18 mouse cellular contexts compared by ENCODE assay signal in genomic region chr10:29281736-29282135, GRCm38 (mm10). TPM values are rescaled to one million over a fixed set of nuclear protein-coding genes. Genes with fewer than 3 reads are reported as not detected.
A peak's percentile ranks its signal among the peaks of the same experiment; 100 is the strongest.
DNase-seq lines count a peak whose midpoint lies in the region; ATAC-seq and TF ChIP-seq lines count a peak whose summit lies in the region.
"Had no signal": no experiment of that assay in that cellular context is flagged by ENCODE, and none has a peak within 500 bp of the region (broad histone marks: within the 10 kb centered on the region; RNA-seq: fewer than 3 reads in every experiment).

No protein-coding gene starts in this region.

- TF ChIP-seq CTCF in kidney, postnatal 0 days (IDR thresholded peaks at IDR 0.05; ENCODE audit: low read depth), result no peak
- TF ChIP-seq CTCF in lung, embryonic 14.5 days (IDR thresholded peaks at IDR 0.05; ENCODE audit: low read depth), result no peak
- no peak for TF ChIP-seq CTCF in heart, adult 2 months (IDR thresholded peaks at IDR 0.05)

- 55% methylated on average over 1 of the region's 1 CpGs for WGBS in kidney, postnatal 0 days
- WGBS in lung, embryonic 14.5 days, result 62% methylated on average over 1 of the region's 1 CpGs
- WGBS in heart, adult 2 months, result 55% methylated on average over 1 of the region's 1 CpGs

- H3K4me3 ChIP-seq in kidney, postnatal 0 days (replicated peaks; ENCODE audit: low read depth, low read length), result no peak overlapping the region
- H3K4me3 ChIP-seq in lung, embryonic 14.5 days (ENCODE audit: low read depth, low read length), result no peak overlapping the region
- no peak overlapping the region for H3K4me3 ChIP-seq in heart, adult 2 months
- H3K4me3 ChIP-seq: forebrain, embryonic 12.5 days; gastrocnemius, adult 2 months; heart, embryonic 13.5 days; hindbrain, embryonic 15.5 days had no signal

- no peaks in the 10 kb centered on the region for H3K4me1 ChIP-seq in kidney, postnatal 0 days (replicated peaks; ENCODE audit: insufficient read depth, low read length)
- H3K4me1 ChIP-seq in lung, embryonic 14.5 days (ENCODE audit: insufficient read depth), result no peaks in the 10 kb centered on the region
- H3K4me1 ChIP-seq in heart, adult 2 months (ENCODE audit: control insufficient read depth, insufficient read depth, low read length), result no peaks in the 10 kb centered on the region
- H3K4me1 ChIP-seq: forebrain, embryonic 12.5 days; heart, embryonic 13.5 days; hindbrain, embryonic 15.5 days had no signal

- H3K9me3 ChIP-seq in kidney, postnatal 0 days (replicated peaks; ENCODE audit: low read length), result no peaks in the 10 kb centered on the region
- no peaks in the 10 kb centered on the region for H3K9me3 ChIP-seq in lung, embryonic 14.5 days (ENCODE audit: low read depth, low read length)
- H3K9me3 ChIP-seq: forebrain, embryonic 12.5 days; heart, embryonic 13.5 days; hindbrain, embryonic 15.5 days had no signal

- no peak for ATAC-seq in kidney, postnatal 0 days (replicated peaks; ENCODE audit: low FRiP score, low read depth)
- no peak for ATAC-seq in lung, embryonic 14.5 days (ENCODE audit: insufficient read depth)

- no peaks in the 10 kb centered on the region for H3K36me3 ChIP-seq in kidney, postnatal 0 days (ENCODE audit: insufficient read depth, low read length)
- no peaks in the 10 kb centered on the region for H3K36me3 ChIP-seq in lung, embryonic 14.5 days (ENCODE audit: insufficient read depth)
- no peaks in the 10 kb centered on the region for H3K36me3 ChIP-seq in heart, adult 2 months (ENCODE audit: control insufficient read depth, insufficient read depth, low read length)
- H3K36me3 ChIP-seq: forebrain, embryonic 12.5 days; heart, embryonic 13.5 days; hindbrain, embryonic 15.5 days had no signal

- H3K27me3 ChIP-seq in kidney, postnatal 0 days (ENCODE audit: insufficient read depth, low read length), result no peaks in the 10 kb centered on the region
- no peaks in the 10 kb centered on the region for H3K27me3 ChIP-seq in lung, embryonic 14.5 days (ENCODE audit: insufficient read depth, low read length)
- H3K27me3 ChIP-seq in heart, adult 2 months (ENCODE audit: control insufficient read depth, insufficient read depth, low read length), result no peaks in the 10 kb centered on the region
- H3K27me3 ChIP-seq: CH12.LX; forebrain, embryonic 12.5 days; heart, embryonic 13.5 days; hindbrain, embryonic 15.5 days had no signal

- no peak overlapping the region for H3K27ac ChIP-seq in kidney, postnatal 0 days
- H3K27ac ChIP-seq in lung, embryonic 14.5 days (ENCODE audit: low read depth), result no peak overlapping the region
- H3K27ac ChIP-seq in heart, adult 2 months, result no peak overlapping the region
- H3K27ac ChIP-seq: forebrain, embryonic 12.5 days; gastrocnemius, adult 2 months; heart, embryonic 13.5 days; hindbrain, embryonic 15.5 days had no signal

- no peak overlapping the region for H3K9ac ChIP-seq in kidney, postnatal 0 days (ENCODE audit: low read depth, low read length)
- no peak overlapping the region for H3K9ac ChIP-seq in lung, embryonic 14.5 days
- no peak overlapping the region for H3K9ac ChIP-seq in heart, adult 2 months (ENCODE audit: low read depth, low read length)
- H3K9ac ChIP-seq: forebrain, embryonic 12.5 days; heart, embryonic 13.5 days; hindbrain, embryonic 15.5 days had no signal

- TF ChIP-seq POLR2A in heart, adult 2 months (IDR thresholded peaks at IDR 0.05; ENCODE audit: insufficient read depth, low read depth, low read length), result no peak

- no peak overlapping the region for H3K4me2 ChIP-seq in kidney, postnatal 0 days (ENCODE audit: low read length)
- no peak overlapping the region for H3K4me2 ChIP-seq in lung, embryonic 14.5 days
- H3K4me2 ChIP-seq: forebrain, embryonic 12.5 days; heart, embryonic 13.5 days; hindbrain, embryonic 15.5 days had no signal

- H3K79me2 ChIP-seq in heart, adult 2 months (replicated peaks; ENCODE audit: control insufficient read depth, insufficient read depth, low read length), result no peaks in the 10 kb centered on the region

- intact Hi-C loops in heart, adult 2 months (cut with DNase I), result no loop called here

- DNase-seq in adrenal gland, postnatal 14 days, result peak; percentile 5
- DNase-seq in adrenal gland, adult 2 months, result no peak
- peak; percentile 34 for DNase-seq in kidney, postnatal 0 days (ENCODE audit: low spot score)
- DNase-seq in kidney, adult 18-20 months, result no peak
- peak; percentile 24 for DNase-seq in lung, embryonic 14.5 days
- DNase-seq in lung, postnatal 25 days (ENCODE audit: low spot score), result peak; percentile 43
- DNase-seq in heart, adult 2 months, result no peak
- DNase-seq in thymus, postnatal 4 days, result no peak
- DNase-seq: adrenal gland, postnatal 36 days; cerebellum, adult 2 months; cerebellum, postnatal 10 days; gastrocnemius, adult 2 months; gastrocnemius, postnatal 25 days; heart, postnatal 36 days had no signal

- TF ChIP-seq EP300 in heart, adult 2 months (IDR thresholded peaks at IDR 0.05; ENCODE audit: insufficient read depth, low read depth, low read length), result no peak

RNA-seq across cellular contexts. Expression of gene Echdc1, which starts 31.2 kb away (rescaled TPM):
- 52.3 and 71.0 TPM in 2 replicates for total RNA-seq in adrenal gland, postnatal 14 days (2021)
- total RNA-seq in adrenal gland, adult 2 months (2021), result 100 to 1,000 TPM; 140 to 182 TPM
- polyA plus RNA-seq in adrenal gland, adult 2 months (2012; rRNA removed), result 1.8 and 3.2 TPM in 2 replicates
- polyA plus RNA-seq in kidney, postnatal 0 days (2015; fragmentation: Nextera tagmentation; extraction: Ambion mirVana), result 33.4 and 36.3 TPM in 2 replicates
- polyA plus RNA-seq in lung, embryonic 14.5 days (2014; fragmentation: Nextera tagmentation; extraction: Ambion mirVana), result 18.7 and 20.8 TPM in 2 replicates
- 10 to 100 TPM; 36.2 to 40.2 TPM for total RNA-seq in heart, adult 2 months (2021)
- 9.7 and 16.6 TPM in 2 replicates for polyA plus RNA-seq in heart, adult 2 months (2012; rRNA removed)

Comparison
In these comparisons a context has a peak if more than half of its experiments do, and no peak if none do; other contexts are left out.
1. DNase-seq: peak in adrenal gland, postnatal 14 days (single experiment), kidney, postnatal 0 days (single experiment), lung, embryonic 14.5 days (single experiment) and lung, postnatal 25 days (single experiment); none in adrenal gland, adult 2 months (single experiment), kidney, adult 18-20 months (single experiment), heart, adult 2 months (0 of 2) and thymus, postnatal 4 days (single experiment).